Mouse (Mus musculus): ENCODE data around the gene Klhl5.

The Klhl5 gene

GRCm38 (mm10) chr5:65106876-65107772 is at the start of gene Klhl5:
Gene Klhl5, plus strand, starts transcription at chr5:65107539.
- Histone ChIP-seq H3K36me3 (ENCODE audit: control insufficient read depth, insufficient read depth, low read length, poor library complexity, severe bottlenecking) (no peaks in the 10 kb centered on the region), H3K27me3 (ENCODE audit: control insufficient read depth, insufficient read depth, low read length, poor library complexity, severe bottlenecking) (no peaks in the 10 kb centered on the region; the same call in 1 of the 2 replicates)
- DNase-seq (ENCODE audit: low read depth, low spot score) = peak; percentile 81

- H3K36me3 ChIP-seq (ENCODE audit: control insufficient read depth, insufficient read depth, low read length, poor library complexity, severe bottlenecking) = no peaks in the 10 kb centered on the region
- no peak for DNase-seq (ENCODE audit: low read depth, low spot score)
- H3K27me3 ChIP-seq (ENCODE audit: control insufficient read depth, insufficient read depth, low read length, poor library complexity, severe bottlenecking) = no peaks in the 10 kb centered on the region
Measured at GRCm38 (mm10) chr5:65057596-65057995, 49.7 kb upstream of the Klhl5 start.

- Histone ChIP-seq H3K36me3 (ENCODE audit: control insufficient read depth, insufficient read depth, low read length, poor library complexity, severe bottlenecking) (no peaks in the 10 kb centered on the region; the same call in 1 of the 2 replicates), H3K27me3 (ENCODE audit: control insufficient read depth, insufficient read depth, low read length, poor library complexity, severe bottlenecking) (no peaks in the 10 kb centered on the region)
Measured at GRCm38 (mm10) chr5:65059806-65060205, 47.5 kb upstream of the Klhl5 start.

GRCm38 (mm10) chr5:65062236-65062635 is 45.1 kb upstream of the Klhl5 start:
- no peaks in the 10 kb centered on the region for H3K27me3 ChIP-seq (ENCODE audit: control insufficient read depth, insufficient read depth, low read length, poor library complexity, severe bottlenecking)
- no peak for DNase-seq (ENCODE audit: low read depth, low spot score)
- no peaks in the 10 kb centered on the region; the same call in 1 of the 2 replicates for H3K36me3 ChIP-seq (ENCODE audit: control insufficient read depth, insufficient read depth, low read length, poor library complexity, severe bottlenecking)

More at GRCm38 (mm10) chr5:65059806-65060205, 47.5 kb upstream of the Klhl5 start:
- DNase-seq (ENCODE audit: low read depth, low spot score) = no peak

- Histone ChIP-seq H3K27me3 (ENCODE audit: control insufficient read depth, insufficient read depth, low read length, poor library complexity, severe bottlenecking) (no peaks in the 10 kb centered on the region), H3K36me3 (ENCODE audit: control insufficient read depth, insufficient read depth, low read length, poor library complexity, severe bottlenecking) (no peaks in the 10 kb centered on the region; the same call in 1 of the 2 replicates)
- DNase-seq (ENCODE audit: low read depth, low spot score) = no peak
Measured at GRCm38 (mm10) chr5:65063266-65063665, 44.1 kb upstream of the Klhl5 start.

- no peaks in the 10 kb centered on the region for H3K27me3 ChIP-seq (ENCODE audit: control insufficient read depth, insufficient read depth, low read length, poor library complexity, severe bottlenecking)
- DNase-seq (ENCODE audit: low read depth, low spot score) = no peak
- no peaks in the 10 kb centered on the region; the same call in 1 of the 2 replicates for H3K36me3 ChIP-seq (ENCODE audit: control insufficient read depth, insufficient read depth, low read length, poor library complexity, severe bottlenecking)
Measured at GRCm38 (mm10) chr5:65068166-65068565, 39.2 kb upstream of the Klhl5 start.

GRCm38 (mm10) chr5:65069872-65070271 is 37.5 kb upstream of the Klhl5 start:
- DNase-seq (ENCODE audit: low read depth, low spot score) = no peak
- Histone ChIP-seq H3K27me3 (ENCODE audit: control insufficient read depth, insufficient read depth, low read length, poor library complexity, severe bottlenecking) (no peaks in the 10 kb centered on the region), H3K36me3 (ENCODE audit: control insufficient read depth, insufficient read depth, low read length, poor library complexity, severe bottlenecking) (peaks cover 2% of the 10 kb centered on the region; the same call in 1 of the 2 replicates)

- DNase-seq (ENCODE audit: low read depth, low spot score) = no peak
- Histone ChIP-seq H3K36me3 (ENCODE audit: control insufficient read depth, insufficient read depth, low read length, poor library complexity, severe bottlenecking) (peaks cover 5% of the 10 kb centered on the region; the same call in 1 of the 2 replicates), H3K27me3 (ENCODE audit: control insufficient read depth, insufficient read depth, low read length, poor library complexity, severe bottlenecking) (no peaks in the 10 kb centered on the region)
Measured at GRCm38 (mm10) chr5:65071689-65072118, 35.6 kb upstream of the Klhl5 start.

GRCm38 (mm10) chr5:65073247-65073646 is 34.1 kb upstream of the Klhl5 start:
- Histone ChIP-seq H3K27me3 (ENCODE audit: control insufficient read depth, insufficient read depth, low read length, poor library complexity, severe bottlenecking) (no peaks in the 10 kb centered on the region), H3K36me3 (ENCODE audit: control insufficient read depth, insufficient read depth, low read length, poor library complexity, severe bottlenecking) (peaks cover 7% of the 10 kb centered on the region; the same call in 1 of the 2 replicates)
- DNase-seq (ENCODE audit: low read depth, low spot score) = no peak

GRCm38 (mm10) chr5:65074693-65075092 is 32.6 kb upstream of the Klhl5 start:
- Histone ChIP-seq H3K36me3 (ENCODE audit: control insufficient read depth, insufficient read depth, low read length, poor library complexity, severe bottlenecking) (peaks cover 10% of the 10 kb centered on the region; the same call in 1 of the 2 replicates), H3K27me3 (ENCODE audit: control insufficient read depth, insufficient read depth, low read length, poor library complexity, severe bottlenecking) (no peaks in the 10 kb centered on the region; the same call in 1 of the 2 replicates)
- DNase-seq (ENCODE audit: low read depth, low spot score) = no peak

- Histone ChIP-seq H3K27me3 (ENCODE audit: control insufficient read depth, insufficient read depth, low read length, poor library complexity, severe bottlenecking) (no peaks in the 10 kb centered on the region; the same call in 1 of the 2 replicates), H3K36me3 (ENCODE audit: control insufficient read depth, insufficient read depth, low read length, poor library complexity, severe bottlenecking) (peaks cover 10% of the 10 kb centered on the region; the same call in 1 of the 2 replicates)
- DNase-seq (ENCODE audit: low read depth, low spot score) = peak; percentile 36
Measured at GRCm38 (mm10) chr5:65076087-65076486, 31.3 kb upstream of the Klhl5 start.

- H3K27me3 ChIP-seq (ENCODE audit: control insufficient read depth, insufficient read depth, low read length, poor library complexity, severe bottlenecking) = no peaks in the 10 kb centered on the region; the same call in 1 of the 2 replicates
- no peak for DNase-seq (ENCODE audit: low read depth, low spot score)
Measured at GRCm38 (mm10) chr5:65076748-65077147, 30.6 kb upstream of the Klhl5 start.

GRCm38 (mm10) chr5:65078081-65078480 is 29.3 kb upstream of the Klhl5 start:
- no peaks in the 10 kb centered on the region; the same call in 1 of the 2 replicates for H3K27me3 ChIP-seq (ENCODE audit: control insufficient read depth, insufficient read depth, low read length, poor library complexity, severe bottlenecking)
- DNase-seq (ENCODE audit: low read depth, low spot score) = peak; percentile 6

More at GRCm38 (mm10) chr5:65076748-65077147, 30.6 kb upstream of the Klhl5 start:
- peaks cover 10% of the 10 kb centered on the region; the same call in 1 of the 2 replicates for H3K36me3 ChIP-seq (ENCODE audit: control insufficient read depth, insufficient read depth, low read length, poor library complexity, severe bottlenecking)

GRCm38 (mm10) chr5:65079881-65080280 is 27.5 kb upstream of the Klhl5 start:
- DNase-seq (ENCODE audit: low read depth, low spot score) = no peak
- Histone ChIP-seq H3K36me3 (ENCODE audit: control insufficient read depth, insufficient read depth, low read length, poor library complexity, severe bottlenecking) (peaks cover 8% of the 10 kb centered on the region; the same call in 1 of the 2 replicates), H3K27me3 (ENCODE audit: control insufficient read depth, insufficient read depth, low read length, poor library complexity, severe bottlenecking) (no peaks in the 10 kb centered on the region; the same call in 1 of the 2 replicates)

More at GRCm38 (mm10) chr5:65078081-65078480, 29.3 kb upstream of the Klhl5 start:
- H3K36me3 ChIP-seq (ENCODE audit: control insufficient read depth, insufficient read depth, low read length, poor library complexity, severe bottlenecking) = peaks cover 10% of the 10 kb centered on the region; the same call in 1 of the 2 replicates

- no peak for DNase-seq (ENCODE audit: low read depth, low spot score)
- H3K36me3 ChIP-seq (ENCODE audit: control insufficient read depth, insufficient read depth, low read length, poor library complexity, severe bottlenecking) = peaks cover 4% of the 10 kb centered on the region; the same call in 1 of the 2 replicates
- H3K27me3 ChIP-seq (ENCODE audit: control insufficient read depth, insufficient read depth, low read length, poor library complexity, severe bottlenecking) = no peaks in the 10 kb centered on the region; the same call in 1 of the 2 replicates
Measured at GRCm38 (mm10) chr5:65081836-65082235, 25.5 kb upstream of the Klhl5 start.
